Mouse (Mus musculus) left cerebral cortex, postnatal 14 days (tissue): ENCODE data around the gene Polr2g. TPM values are rescaled to one million over a fixed set of nuclear protein-coding genes. Genes with fewer than 3 reads are reported as not detected.

Experiments
- DNase-seq, 2 experiments: peaks; one replicate each; pipeline ENCODE4 v3.0.0; 2021 to 2022; ENCODE audit warnings: low spot score in 2 of 2, mixed read lengths in 1 of 2
- intact Hi-C: fragments of 180-260 bp; cut with DNase I; formaldehyde crosslinking; loops from one replicate; pipeline ENCODE4 v1.15.1; 2025
- total RNA-seq, 2 experiments: library from RNA; stranded (reverse); gene quantifications; 2 replicates each; pipeline ENCODE4 v1.2.3; 2021

Polr2g gene
- total RNA-seq, 2 experiments from 2014 or later, result 108 to 110 TPM

GRCm38 (mm10) chr19:8819596-8820423 is 21.4 kb upstream of the Polr2g start, which contains the start of gene Hnrnpul2:
Hnrnpul2 (plus strand) TSS chr19:8820010.
- peak; percentile 99 for DNase-seq
- intact Hi-C loops, result loop anchor here (5.0 kb wide), 1 partner anchor 73 kb away; no protein-coding TSS in a partner anchor

GRCm38 (mm10) chr19:8818801-8819595 is 20.6 kb upstream of the Polr2g start, which contains the start of gene Ttc9c:
Ttc9c (minus strand) TSS chr19:8819333.
- peak; percentile 97 to 99 for DNase-seq
- intact Hi-C loops, result no loop called here

GRCm38 (mm10) chr19:8818301-8818798 is 20.0 kb upstream of the Polr2g start:
- intact Hi-C loops, result no loop called here
- no peak for DNase-seq

- intact Hi-C loops, result no loop called here
- no peak for DNase-seq
These were observed 18.6 kb upstream of the Polr2g start for GRCm38 (mm10) chr19:8817001-8817400.

- intact Hi-C loops, result no loop called here
- DNase-seq, result no peak
These were observed 17.4 kb upstream of the Polr2g start for GRCm38 (mm10) chr19:8815812-8816211.

GRCm38 (mm10) chr19:8806810-8807209 is 8.4 kb upstream of the Polr2g start:
- intact Hi-C loops, result no loop called here
- DNase-seq, result no peak

- intact Hi-C loops, result no loop called here
- no peak for DNase-seq
These were observed 5.7 kb upstream of the Polr2g start for GRCm38 (mm10) chr19:8803879-8804660.

GRCm38 (mm10) chr19:8803204-8803780 is 4.9 kb upstream of the Polr2g start:
- intact Hi-C loops, result no loop called here

GRCm38 (mm10) chr19:8802130-8802821 is 3.9 kb upstream of the Polr2g start, which contains the start of gene Zbtb3:
Zbtb3 (plus strand) TSS chr19:8802555.
- DNase-seq, result peak; percentile 95 to 98
- intact Hi-C loops, result no loop called here

More at GRCm38 (mm10) chr19:8803204-8803780, 4.9 kb upstream of the Polr2g start:
- no peak for DNase-seq

- no peak for DNase-seq
- intact Hi-C loops, result no loop called here
These were observed 554 bp upstream of the Polr2g start for GRCm38 (mm10) chr19:8798947-8799315.

- peak in 1 of 2 experiments; percentile 51 for DNase-seq
- intact Hi-C loops, result no loop called here
These were observed 8.2 kb downstream of the Polr2g start for GRCm38 (mm10) chr19:8790171-8790570.

- intact Hi-C loops, result no loop called here
These were observed 9.2 kb downstream of the Polr2g start for GRCm38 (mm10) chr19:8789171-8789570.

GRCm38 (mm10) chr19:8788521-8788920 is 9.9 kb downstream of the Polr2g start:
- intact Hi-C loops, result no loop called here
- DNase-seq, result no peak

More at GRCm38 (mm10) chr19:8789171-8789570, 9.2 kb downstream of the Polr2g start:
- DNase-seq, result peak in 1 of 2 experiments; percentile 38

- peak; percentile 94 to 97 for DNase-seq
- intact Hi-C loops, result no loop called here
These were observed 12.2 kb downstream of the Polr2g start, which contains the start of gene Taf6l for GRCm38 (mm10) chr19:8786008-8786781. Taf6l (minus strand) TSS chr19:8786417.

GRCm38 (mm10) chr19:8774951-8775421 is 23.4 kb downstream of the Polr2g start:
- DNase-seq, result no peak
- intact Hi-C loops, result no loop called here

GRCm38 (mm10) chr19:8774086-8774835 is 24.1 kb downstream of the Polr2g start, which contains the start of gene Tmem179b:
Tmem179b (minus strand) TSS chr19:8774467.
- intact Hi-C loops, result no loop called here
- peak; percentile 96 for DNase-seq

GRCm38 (mm10) chr19:8773409-8773808 is 25.0 kb downstream of the Polr2g start:
- DNase-seq, result no peak
- intact Hi-C loops, result no loop called here
